Mouse (Mus musculus) thymus, postnatal 14 days (tissue): ENCODE measurements at regions not wholly inside any gene's neighbourhood (a gene's known extent, or its start where the extent isn't known, plus 50 kb on each side); places are given as distances from the start of the nearest gene placed in this dataset.

ENCODE experiments used
- DNase-seq: peaks from one replicate; pipeline ENCODE4 v3.0.0; 2021

DNA sequence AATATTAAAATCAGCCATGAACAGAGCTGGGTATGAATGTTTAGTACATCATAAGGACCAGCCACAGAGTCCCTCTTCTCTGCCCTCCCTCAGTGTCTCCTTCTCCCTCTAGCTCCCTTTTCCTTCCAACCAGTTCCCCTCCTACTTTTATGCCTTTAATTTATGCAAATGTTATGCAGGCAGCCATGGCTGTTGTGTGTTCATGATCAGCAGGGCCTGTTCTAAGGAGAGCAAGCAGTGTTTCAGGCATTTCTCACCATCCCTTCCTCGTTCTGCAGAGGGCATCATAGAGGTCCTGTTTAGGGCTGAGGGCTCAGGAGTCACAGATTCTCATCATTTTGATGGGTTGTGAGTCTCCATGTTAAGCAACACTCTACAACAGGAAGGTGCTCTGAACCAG lies 162.4 kb upstream of the Dkk2 start:
- DNase-seq: no peak

DNA sequence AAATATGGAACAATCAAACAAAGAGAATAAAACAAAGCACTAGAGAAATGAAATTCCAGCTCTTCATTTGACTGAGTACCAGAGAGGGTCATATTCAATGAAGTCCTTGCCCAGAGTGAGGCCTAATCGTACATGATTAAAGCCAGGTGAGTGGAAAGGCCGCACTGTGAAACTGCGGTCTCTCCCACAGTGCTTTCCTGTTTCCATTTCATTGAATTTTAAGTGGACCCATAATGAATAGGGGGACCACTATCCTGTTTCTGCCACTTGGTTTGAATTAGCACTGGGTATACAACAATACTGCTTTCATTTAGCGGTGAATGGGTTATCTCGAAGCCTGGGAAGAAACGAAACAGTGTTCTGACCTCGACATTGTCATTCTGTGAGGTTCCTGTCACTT lies 144.2 kb upstream of the Dkk2 start:
- DNase-seq: no peak

DNA sequence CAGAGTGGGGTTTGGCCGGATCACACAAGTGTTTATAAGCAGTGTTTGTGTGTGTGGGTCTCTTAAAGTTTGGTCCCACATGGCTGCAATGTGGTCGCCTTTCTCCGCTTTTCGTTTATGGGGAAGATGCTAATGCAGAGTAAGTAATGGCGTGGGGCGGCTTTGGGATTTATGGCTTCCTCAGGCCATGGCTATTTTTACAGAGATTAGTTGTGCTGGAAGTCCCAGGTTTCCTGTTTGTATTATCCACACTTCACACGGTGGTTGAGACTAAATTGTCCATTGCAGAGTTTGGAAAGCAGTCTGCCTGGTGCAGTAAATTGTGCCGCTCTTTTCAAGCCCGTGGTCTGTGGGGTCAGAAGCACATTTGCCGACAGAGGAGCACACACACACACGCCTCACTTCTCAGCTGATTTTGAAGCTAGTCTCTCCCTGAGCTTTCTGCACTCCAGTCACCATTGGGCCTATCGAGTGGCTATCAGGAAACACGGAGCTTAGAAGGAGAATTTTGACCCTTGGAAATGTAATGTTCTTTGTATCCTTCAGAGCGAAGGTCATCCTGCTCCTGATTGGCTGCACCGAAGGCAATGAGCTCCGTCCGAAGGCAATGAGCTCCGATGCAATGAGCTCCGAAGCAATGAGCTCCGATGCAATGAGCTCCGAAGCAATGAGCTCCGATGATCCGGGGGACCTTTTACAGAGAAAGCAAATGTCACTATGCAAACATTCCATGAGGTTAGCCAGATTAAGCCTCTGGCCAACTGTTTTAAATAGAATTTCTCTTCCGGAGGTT lies 142.9 kb upstream of the Dkk2 start:
- no peak for DNase-seq

DNA sequence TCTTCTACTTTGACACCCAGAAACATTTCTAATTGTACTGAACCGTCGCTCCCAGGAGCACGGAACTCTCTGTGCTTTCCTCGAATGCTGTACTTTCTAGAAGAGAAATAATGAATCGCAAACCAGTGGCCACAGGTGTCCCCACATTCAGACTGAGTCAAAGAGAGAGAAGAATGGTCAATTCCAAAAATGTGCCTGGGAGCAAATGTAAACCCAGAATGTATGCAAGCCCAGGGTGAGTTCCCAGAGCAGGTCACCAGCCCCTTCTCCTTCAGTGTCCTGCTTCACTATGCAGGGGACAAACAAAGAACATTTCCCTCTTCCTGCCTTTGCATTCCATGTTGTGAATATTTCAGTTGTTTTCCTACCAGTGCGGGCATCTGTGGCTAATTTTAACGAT lies 141.7 kb upstream of the Dkk2 start:
- DNase-seq: no peak

DNA sequence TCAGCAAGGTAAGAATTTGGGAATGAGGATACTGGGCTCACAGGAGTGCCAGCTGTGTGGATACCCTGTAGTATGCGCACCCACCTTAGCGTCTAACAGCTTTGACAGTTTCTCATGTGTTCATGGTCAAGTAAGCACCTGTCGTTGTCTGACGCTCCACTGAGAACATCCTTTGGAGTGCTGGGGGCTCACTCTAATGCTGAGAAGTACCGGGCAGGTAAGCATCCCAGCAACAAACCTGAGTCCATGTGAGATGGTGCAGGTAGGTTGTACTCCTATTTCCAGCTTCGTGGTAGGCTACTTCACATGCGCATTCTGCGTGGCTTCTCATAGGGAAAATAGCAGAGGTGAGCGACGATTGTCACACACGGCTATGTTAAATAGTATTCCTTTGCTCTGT lies 129.3 kb upstream of the Dkk2 start:
- no peak for DNase-seq

DNA sequence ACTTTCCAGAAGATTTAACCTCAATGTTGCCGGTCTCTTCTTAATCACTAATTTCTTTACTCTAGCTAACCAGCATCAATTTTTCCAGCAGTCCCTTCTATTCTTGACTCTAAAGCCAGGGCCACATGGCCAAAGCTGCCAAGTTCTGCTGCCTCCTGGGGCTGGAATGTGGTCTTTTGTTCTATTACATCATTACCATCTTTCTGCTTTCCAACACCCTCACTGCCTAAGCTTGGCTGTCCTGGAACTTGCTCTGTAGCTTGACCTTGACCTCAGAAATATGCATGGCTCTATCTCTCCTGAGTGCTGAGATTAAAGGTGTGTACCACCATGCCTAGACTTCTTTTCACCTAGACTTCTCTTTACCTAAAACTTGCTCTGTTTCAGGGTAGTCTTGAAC lies 124.5 kb upstream of the Dkk2 start:
- no peak for DNase-seq

DNA sequence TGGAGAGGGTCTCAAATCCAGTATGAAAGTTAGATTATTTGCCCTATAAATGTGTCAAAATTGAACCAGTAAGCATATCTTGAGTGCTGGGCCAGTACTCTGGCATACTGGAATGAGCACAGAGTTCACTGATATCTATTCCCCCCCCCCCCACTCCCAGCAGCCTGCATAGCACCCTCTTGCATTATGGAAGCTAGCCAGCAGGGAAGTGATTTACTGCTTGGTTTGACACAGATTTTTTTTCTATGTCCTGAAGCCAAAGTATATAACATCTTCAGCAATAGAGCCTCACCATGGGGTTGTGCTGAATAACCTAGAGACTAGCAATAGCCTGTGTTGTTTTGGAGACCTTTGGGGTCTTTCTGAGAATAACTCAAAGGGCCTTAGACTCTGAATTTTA lies 123.5 kb upstream of the Dkk2 start:
- DNase-seq: no peak

DNA sequence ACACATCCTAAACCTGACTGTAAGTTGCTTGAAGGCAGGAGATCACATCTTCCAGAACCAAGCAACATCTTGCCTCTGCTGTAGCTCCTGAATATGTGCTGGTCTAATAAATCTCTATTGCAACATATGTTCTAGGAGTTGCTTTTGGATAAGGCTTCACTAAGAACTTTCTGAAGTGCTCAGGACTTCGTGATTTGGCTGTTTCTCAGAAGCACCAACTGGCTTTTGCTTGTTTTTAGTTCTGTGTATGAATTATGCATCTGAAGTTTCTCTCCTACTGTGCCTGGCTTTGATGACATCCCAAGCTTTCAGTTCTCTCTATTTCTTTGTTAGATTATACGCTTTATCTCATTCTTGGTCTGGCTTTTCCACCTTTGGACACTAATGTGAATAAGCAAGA lies 122.2 kb upstream of the Dkk2 start:
- DNase-seq: no peak

DNA sequence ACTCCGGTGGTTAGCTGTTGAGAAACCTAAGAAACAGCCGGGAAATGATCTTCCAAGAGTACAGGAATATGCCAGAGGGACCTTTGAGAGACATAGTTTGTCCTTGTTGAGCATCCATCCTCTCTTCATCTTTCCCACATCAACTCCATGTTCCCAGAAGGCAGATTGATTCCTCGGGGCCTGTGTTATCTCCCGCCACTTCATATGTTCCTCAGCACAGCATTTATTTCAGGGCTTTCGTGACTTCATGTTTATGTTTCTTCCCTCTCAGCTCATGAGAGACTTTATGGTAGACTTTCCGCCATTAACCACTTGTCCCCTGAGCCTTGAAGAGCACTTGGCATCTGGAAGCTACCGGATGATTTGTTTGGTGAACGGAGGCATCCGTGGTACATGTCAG lies 120.1 kb upstream of the Dkk2 start:
- DNase-seq: no peak

DNA sequence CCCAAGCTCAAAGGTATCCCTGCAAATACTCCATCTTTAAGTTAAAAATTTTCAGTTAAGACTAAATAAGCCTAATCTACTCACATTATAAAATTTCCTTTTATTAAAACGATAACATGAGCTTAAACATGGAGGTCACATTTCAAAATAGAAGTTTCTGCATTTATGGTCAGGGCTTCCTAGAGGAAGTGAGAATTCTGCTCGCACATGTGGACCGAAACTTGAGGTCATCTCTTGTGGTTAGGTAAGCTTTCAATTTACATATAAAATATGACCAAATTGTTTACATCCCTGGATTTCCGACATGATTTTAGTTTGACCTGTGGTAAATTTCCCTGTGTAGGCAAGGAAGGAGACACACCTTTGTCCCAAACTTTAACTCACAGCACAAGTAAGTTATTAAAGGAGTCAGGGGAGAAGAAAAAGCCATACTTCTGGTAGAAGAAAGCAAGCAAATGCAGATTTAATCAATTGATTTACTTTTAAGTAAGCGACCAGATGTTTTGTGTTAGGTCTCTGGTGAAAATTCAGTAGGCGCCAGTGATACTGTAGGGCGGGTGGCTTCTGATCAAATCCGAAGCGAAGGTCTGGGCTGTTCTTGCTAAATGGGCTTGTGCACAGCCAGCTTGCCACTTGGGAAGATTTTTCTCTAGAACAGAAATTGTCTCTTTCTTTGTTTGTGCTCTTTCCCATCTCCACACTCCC lies 119.5 kb upstream of the Dkk2 start:
- DNase-seq: no peak

DNA sequence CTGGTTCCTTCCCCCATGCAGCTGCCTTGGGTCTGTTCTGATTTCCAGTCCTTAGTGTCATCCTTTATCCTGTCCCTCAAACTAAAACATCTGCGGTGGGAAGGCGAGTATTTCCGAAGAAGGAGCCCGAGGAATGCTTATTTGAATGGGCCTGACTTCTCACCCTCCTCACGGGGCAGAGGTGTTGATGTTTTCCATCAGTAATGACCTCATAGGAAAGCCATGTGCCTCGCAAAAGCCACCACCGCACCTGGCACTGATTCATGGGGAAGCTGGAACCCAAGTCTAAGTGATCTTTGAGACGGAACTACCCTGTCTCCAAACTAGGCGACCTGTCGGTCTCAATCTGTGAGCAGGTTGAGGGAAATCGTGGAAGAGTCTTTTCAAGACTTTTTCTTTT lies 117.8 kb upstream of the Dkk2 start:
- no peak for DNase-seq

DNA sequence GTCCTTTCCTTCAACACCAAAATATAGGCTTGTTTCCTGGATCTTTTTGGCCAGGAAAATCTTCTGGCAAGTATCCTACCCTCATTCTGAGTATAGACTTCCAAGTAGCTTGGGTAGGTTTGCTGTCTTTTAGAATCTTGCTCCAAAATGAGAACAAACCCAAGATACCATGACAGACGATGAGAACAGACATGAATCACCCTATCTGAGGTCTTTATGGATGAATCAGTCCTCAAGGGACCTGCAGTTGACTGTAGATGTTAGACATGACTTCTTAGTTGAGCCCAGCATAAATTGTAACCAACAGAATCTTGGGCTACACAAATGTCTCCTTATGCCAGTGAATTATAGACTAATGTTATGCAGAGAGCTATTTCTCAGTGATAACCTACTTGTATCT lies 114.3 kb upstream of the Dkk2 start:
- DNase-seq: no peak

DNA sequence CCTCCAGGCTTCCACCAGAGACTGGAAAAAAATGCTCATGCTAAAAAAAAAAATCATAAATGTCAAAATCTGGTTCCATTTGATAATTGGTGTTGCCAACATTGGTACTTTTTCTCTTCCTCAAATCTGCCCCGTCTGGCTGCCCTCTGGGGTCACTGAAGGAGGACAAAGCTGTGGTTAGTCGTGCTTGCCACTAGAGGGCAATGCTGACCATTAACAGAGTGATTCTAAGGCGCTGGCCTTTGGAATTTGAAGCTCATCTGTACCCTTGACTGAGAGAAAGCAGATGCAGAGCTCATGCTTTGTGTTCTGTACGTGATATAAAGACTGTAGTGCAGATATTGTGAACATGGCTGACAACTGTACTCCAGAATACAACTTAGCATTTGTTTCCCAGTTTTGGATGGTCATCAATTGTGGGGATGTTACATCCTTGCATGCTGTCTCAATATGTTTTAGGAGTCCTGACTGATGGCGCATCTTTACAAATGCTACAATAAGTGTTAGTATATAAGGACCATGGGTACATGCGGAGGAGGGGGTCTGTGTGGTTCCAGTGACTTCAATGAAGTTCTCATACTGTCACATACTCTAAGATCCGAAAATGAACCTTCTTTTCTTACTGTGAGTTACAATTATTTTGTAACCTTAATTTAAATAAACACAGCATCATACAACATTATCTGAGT lies 109.0 kb upstream of the Dkk2 start:
- DNase-seq: no peak

DNA sequence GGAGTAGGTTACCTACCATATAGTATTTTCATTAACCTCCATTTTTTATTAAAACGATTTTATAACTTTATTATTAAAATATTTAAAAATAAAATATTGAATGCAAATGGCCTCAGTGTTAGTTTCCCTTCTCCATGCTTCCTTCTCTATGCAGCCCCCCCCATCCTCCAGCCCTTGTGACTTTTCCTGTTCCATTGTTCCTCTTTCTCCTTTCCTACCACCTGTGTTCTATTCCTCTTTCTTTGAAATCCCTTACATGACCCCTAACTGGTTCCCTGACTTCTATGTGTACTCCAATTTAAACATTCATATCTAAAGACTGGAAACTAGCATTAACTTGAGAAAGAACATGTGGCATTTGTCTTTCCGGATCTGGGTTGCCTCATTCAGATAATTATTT lies 101.8 kb upstream of the Dkk2 start:
- DNase-seq: no peak

DNA sequence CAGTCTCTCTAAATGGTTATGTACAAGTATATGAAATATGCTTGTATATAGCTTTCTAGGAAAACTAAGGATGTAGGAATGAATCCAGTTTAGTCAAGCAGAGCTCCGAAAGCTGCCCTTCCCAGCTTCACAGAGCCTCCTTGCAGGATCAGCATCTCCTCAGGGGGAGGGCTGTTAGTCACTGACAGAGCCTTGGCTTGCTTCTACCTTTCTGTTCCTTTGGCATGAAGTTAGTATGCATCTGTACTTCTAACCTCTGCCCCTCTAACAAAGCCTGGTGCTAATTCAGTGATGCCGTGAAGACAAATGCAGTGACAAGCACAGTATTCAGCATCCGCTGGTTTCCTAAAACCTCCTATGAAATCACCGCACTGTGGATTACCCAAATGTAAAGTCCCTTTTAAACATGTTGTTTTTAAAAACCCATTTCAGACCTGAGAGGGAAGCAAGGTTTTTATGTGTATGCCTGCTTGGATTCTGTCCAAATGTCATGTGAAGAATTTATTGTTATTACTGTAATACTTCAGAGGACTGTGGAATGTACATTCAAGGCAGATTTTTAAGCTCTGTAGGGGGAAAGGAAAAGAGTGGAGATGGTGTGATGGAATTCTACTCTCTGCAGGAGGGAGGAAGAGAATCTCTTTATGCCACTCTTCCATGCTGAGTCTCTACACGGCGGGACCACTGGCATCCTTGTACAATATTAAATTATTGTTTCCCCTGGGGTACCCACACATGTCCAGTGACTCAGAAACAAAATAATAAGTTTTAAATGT lies 86.1 kb upstream of the Dkk2 start:
- no peak for DNase-seq

DNA sequence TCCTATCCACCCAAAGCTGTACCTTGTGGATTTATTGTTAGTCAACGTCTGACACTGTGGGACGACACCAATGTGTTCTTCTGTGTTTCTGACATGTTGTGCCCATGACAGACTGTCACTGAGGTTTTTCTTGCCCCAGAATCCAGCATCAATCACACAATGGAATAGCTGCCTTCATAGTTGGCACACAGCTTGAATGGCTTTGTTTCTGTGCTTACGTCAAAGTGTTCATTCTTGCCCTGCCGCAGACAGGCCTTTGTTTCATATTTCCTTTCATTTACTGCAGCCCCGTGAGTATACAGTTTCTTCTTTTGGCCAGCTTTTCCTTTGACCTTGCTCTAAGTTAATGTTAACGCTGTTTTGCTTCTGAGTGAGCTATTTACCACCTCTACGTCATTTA lies 78.9 kb upstream of the Dkk2 start:
- DNase-seq: no peak

DNA sequence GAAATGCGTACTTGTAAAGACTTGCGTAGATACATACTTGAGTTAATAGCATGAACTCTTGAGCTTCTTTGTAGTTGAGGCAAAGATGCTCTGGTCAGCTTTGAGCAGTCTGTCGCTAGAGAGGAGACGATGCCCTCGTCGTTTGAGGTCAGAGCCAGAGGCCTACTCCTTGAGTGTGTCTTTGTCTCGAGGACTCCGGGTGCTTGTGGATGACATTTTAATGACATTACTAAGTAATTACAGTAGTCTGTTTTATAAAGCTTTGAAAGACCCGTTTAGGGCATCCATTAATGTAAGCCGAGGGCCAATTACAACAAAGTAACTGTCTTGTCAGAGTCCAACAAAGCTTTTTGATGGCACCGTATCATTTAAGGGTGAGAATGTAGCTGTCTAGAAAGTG lies 78.2 kb upstream of the Dkk2 start:
- no peak for DNase-seq

DNA sequence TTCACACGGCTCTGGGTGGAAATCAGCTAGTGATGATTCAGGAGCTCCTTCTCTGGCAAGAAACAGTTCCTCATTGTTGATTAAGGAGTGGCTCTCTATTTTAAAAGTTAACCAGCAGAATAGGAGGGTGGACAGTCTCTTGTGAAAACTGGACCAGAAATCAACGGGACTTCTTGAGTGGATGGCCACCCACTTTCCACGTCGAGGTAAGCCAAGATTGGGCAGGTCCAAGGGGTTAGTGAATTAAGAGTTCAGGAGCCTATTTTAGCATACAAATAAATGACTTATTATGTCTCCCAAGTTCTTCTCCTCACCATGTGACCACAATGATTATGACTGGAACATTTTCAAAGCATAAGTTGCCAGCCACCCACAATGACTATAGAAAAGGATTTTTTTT lies 77.7 kb upstream of the Dkk2 start:
- no peak for DNase-seq

DNA sequence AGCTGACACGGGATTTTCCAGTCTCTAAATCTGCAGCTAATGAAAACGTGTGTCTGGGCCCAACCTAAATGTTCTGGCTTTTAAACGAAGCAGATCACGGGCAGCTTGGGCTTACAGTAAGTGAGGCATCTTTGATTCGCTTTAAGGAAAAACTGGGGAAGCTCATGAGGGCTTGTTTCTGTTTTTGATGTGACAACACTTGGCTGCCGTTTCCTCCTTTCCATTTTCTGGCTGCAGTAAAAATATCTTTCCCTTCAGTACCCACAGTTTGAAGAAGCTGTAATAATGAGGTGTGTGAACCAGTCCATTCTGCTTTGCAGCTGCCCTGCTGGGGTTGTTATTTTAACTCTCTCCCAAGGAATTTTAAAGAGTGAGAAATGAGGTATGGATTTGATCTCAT lies 69.9 kb upstream of the Dkk2 start:
- DNase-seq: no peak

DNA sequence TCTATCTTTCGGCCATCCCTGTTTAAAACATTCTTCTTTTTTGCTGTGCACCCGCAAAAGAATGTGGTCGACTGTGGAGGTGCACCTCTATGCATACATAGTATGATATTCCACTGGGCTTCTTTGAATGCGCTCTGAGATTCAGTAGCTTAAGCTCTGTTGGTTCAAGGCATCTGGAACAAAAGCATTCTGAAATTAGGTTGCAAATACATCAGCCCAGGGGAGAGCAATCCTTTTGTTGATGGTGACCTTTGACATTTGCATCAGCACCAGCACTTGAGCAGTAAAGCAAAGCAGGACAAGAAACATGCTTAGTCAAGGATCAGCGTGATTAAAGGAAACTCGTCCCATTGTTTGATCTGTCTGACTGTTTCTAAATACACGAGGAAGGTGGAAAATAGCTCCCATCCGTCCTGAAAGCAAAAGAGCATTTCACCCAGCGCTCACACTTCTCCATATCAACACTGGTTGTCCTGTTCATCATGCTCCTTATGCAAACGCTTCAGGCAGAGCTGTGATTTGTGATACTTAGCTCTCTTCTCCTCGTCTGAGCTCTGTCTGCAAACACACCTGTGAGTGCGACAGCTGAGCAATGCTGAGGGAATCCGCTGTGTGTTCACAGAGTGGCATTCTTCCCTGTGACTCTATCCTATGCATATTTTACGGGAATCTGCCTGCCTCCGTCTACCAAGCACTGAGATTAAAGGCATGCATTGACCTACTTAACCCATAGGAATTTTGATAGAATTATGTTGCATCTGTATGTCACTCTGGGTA lies 67.4 kb upstream of the Dkk2 start:
- no peak for DNase-seq

DNA sequence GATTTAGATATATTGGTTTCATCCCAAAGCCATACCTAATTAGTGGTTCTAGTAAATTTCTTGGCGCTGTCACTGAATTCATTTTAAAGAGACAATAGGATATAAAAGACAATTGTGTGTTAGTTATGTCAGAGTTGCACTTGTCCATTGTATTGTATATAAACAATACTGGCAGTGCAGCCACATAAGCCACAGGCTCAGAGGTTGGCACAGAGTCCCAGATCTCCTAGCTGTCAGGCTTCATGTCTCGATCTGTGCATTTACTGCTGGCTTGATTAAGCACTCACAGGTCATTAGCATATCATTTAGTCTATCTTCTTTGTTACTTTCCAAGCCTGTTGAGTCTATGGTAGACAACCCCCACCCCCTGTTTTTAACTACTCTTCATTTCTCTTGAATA lies 66.6 kb upstream of the Dkk2 start:
- no peak for DNase-seq

DNA sequence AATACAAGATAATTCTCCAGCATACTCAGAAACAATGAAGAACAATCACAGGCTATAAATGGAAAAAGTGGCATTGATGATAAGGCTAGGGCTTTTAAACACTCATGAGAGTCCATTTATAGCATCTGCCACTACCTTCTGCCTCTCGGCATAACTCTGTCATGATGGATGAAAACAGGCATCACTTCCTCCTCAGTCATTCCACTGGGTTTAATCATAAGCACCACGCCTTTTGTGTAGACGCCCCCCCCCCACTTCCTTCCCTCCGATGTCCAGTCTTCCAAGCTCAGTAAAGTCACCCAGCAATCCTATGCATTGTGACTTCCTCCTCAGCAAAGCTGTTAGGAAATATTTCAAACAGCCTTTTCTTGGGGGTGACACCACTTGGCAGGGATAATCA lies 63.1 kb upstream of the Dkk2 start:
- no peak for DNase-seq

DNA sequence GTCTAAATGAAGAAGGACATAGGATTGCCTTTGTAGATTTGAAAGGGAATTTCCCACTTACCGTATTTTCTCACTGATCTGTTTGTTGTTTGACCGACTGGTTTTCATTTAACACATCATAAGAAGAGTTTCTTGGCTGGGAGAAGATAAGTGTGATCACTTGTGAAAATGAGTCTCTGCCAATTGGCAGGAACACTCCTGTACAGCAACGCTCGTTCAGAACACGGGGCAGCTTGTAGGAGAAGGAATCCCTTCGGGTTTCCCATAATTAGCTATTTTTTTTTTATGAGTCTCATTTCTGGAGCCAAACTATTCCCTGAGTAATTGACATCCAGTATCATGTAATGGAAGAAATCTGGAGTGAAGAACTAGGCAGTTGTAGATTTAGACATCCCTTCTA lies 61.8 kb upstream of the Dkk2 start:
- DNase-seq: no peak
